Mouse (Mus musculus) thymus, adult 2 months (tissue): ENCODE data around the gene Tnni3k.

ENCODE experiments used
- CTCF ChIP-seq: fragments of 200-500 bp; IDR thresholded peaks from 2 replicates; pipeline ENCODE4 v1.5.1; 2012; ENCODE audit warnings: mild to moderate bottlenecking, control low read depth, low read length, moderate library complexity, borderline replicate concordance; ENCODE audit not compliant: control insufficient read depth, poor library complexity, insufficient read depth; ENCODE audit errors: extremely low read depth
- POLR2A ChIP-seq: fragments of 200-500 bp; IDR thresholded peaks from 2 replicates; pipeline ENCODE4 v1.6.1; 2012; ENCODE audit warnings: mild to moderate bottlenecking, low read length, control low read depth, moderate library complexity; ENCODE audit not compliant: control insufficient read depth, poor library complexity, insufficient read depth; ENCODE audit errors: extremely low read depth

DNA sequence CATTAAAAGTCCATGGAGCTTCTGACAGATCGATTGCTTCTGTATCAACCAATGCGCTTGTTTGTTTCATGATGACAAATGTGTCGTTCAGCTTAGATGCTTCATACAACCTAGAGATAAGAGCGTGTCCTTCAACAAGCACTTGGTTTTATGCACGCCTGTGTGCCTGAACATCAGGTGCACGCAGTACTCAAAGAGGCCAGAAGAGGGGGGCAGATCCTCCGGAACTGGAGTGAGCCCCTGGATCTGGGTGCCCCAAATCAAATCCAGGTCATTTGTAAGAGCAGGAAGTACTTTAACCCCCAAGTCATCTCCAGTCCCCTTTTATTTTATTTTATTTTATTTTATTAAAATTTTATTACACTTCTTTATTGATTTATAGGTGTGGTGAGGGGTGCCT, 158.5 kb downstream of the Tnni3k start:
- TF ChIP-seq CTCF: no peak
- TF ChIP-seq POLR2A: no peak
